Mouse (Mus musculus): ENCODE data around the gene Gm49630. TPM values are rescaled to one million over a fixed set of nuclear protein-coding genes. Genes with fewer than 3 reads are reported as not detected.
"Not testable (repeated sequence)": the region's sequence is repeated elsewhere in the genome, so short reads cannot be mapped to it uniquely, and the experiment has no call there.

Gm49630 gene
- total RNA-seq, 1 experiment = not detected

DNA sequence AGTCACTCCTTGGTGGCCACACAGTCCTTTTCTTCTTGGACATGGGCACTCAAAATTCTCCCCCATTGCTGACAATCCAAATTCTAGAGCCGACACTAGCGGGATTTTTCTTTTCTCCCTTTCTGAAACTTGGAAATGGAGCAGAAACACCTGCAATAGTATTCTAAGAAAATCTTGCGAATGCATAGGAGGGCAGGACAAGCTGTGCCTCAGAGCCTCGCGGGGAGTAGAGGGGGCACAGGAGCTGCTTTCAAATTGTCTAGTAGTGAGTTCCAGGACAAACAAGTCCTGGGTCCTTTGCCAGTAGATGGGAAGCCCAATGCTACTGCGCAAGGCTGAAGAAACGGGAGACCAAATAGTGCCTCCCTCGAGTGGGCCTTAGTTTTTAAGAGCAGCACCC is 23.9 kb upstream of the Gm49630 start:
- in situ Hi-C loops (cut with MboI; ENCODE audit: low sequenced_read_pairs in 2 of 2, unreplicated experiment in 2 of 2); DNase-seq (ENCODE audit: low read depth, low spot score); H3K36me3 ChIP-seq (ENCODE audit: control insufficient read depth, insufficient read depth, low read length, poor library complexity, severe bottlenecking); H3K9me3 ChIP-seq (ENCODE audit: control insufficient read depth, insufficient read depth, low read depth, low read length); H3K4me3 ChIP-seq (ENCODE audit: insufficient read depth in 1 of 2, low read depth in 1 of 2, low read length in 2 of 2, poor library complexity in 1 of 2, severe bottlenecking in 1 of 2); H3K4me1 ChIP-seq (ENCODE audit: control insufficient read depth in 2 of 2, insufficient read depth in 2 of 2, low read length in 2 of 2, poor library complexity in 1 of 2); H3K27ac ChIP-seq (ENCODE audit: insufficient read depth, low read depth, low read length, poor library complexity, severe bottlenecking); H3K9ac ChIP-seq (ENCODE audit: insufficient read depth, low read depth, low read length, poor library complexity, severe bottlenecking): not testable (repeated sequence)

DNA sequence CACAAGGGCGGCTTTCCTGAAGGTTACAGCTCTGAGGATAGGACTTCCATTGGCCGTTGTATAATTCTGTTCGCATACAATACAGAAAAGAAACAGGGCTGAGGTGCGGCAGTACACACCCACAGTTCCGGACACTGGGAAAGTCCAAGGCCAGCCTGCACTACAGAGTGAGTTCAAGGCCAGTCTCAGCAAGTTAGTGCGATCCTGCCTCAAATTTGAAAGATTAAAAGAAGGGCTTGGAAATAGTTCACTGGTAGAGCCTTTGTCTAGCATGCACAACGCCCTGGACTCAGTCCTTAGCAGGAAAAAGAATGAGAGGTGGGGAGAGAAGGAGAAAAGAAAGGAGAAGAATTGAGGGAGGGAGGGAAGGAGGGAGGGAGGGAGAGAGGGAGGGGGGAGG is 23.3 kb upstream of the Gm49630 start:
- H3K36me3 ChIP-seq (ENCODE audit: control insufficient read depth, insufficient read depth, low read length, poor library complexity, severe bottlenecking); H3K4me1 ChIP-seq (ENCODE audit: control insufficient read depth in 2 of 2, insufficient read depth in 2 of 2, low read length in 2 of 2, poor library complexity in 1 of 2); H3K4me3 ChIP-seq (ENCODE audit: insufficient read depth in 1 of 2, low read depth in 1 of 2, low read length in 2 of 2, poor library complexity in 1 of 2, severe bottlenecking in 1 of 2); H3K9ac ChIP-seq (ENCODE audit: insufficient read depth, low read depth, low read length, poor library complexity, severe bottlenecking); DNase-seq (ENCODE audit: low read depth, low spot score); H3K27ac ChIP-seq (ENCODE audit: insufficient read depth, low read depth, low read length, poor library complexity, severe bottlenecking); H3K9me3 ChIP-seq (ENCODE audit: control insufficient read depth, insufficient read depth, low read depth, low read length); in situ Hi-C loops (cut with MboI; ENCODE audit: low sequenced_read_pairs in 2 of 2, unreplicated experiment in 2 of 2): not testable (repeated sequence)

GRCm38 (mm10) chr17:7389898-7390297 is 18.1 kb upstream of the Gm49630 start:
- H3K9me3 ChIP-seq (ENCODE audit: control insufficient read depth, insufficient read depth, low read depth, low read length); H3K4me1 ChIP-seq (ENCODE audit: control insufficient read depth in 2 of 2, insufficient read depth in 2 of 2, low read length in 2 of 2, poor library complexity in 1 of 2); H3K9ac ChIP-seq (ENCODE audit: insufficient read depth, low read depth, low read length, poor library complexity, severe bottlenecking); H3K36me3 ChIP-seq (ENCODE audit: control insufficient read depth, insufficient read depth, low read length, poor library complexity, severe bottlenecking); H3K27ac ChIP-seq (ENCODE audit: insufficient read depth, low read depth, low read length, poor library complexity, severe bottlenecking); in situ Hi-C loops (cut with MboI; ENCODE audit: low sequenced_read_pairs in 2 of 2, unreplicated experiment in 2 of 2); H3K4me3 ChIP-seq (ENCODE audit: insufficient read depth in 1 of 2, low read depth in 1 of 2, low read length in 2 of 2, poor library complexity in 1 of 2, severe bottlenecking in 1 of 2); DNase-seq (ENCODE audit: low read depth, low spot score): not testable (repeated sequence)

DNA sequence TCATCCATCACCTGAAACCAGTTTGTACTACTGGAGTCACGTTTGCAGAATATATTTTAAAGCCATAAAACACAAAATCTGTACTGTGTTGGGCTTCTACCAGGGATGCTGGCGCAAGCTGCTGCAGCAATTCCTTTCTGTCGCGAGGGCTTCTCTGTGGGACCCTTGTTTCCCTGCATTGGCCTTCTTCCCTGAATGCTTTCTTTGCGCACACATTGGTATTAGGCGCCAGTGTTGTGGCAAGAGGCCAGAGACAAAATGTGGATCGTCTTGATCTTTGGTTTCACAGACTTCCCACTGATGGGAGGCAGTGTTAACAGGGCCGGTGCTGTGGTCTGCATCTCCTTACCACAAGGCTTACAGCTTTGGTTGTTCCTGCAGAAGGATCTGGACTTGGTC is 17.2 kb upstream of the Gm49630 start:
- DNase-seq (ENCODE audit: low read depth, low spot score); H3K9me3 ChIP-seq (ENCODE audit: control insufficient read depth, insufficient read depth, low read depth, low read length); H3K36me3 ChIP-seq (ENCODE audit: control insufficient read depth, insufficient read depth, low read length, poor library complexity, severe bottlenecking); in situ Hi-C loops (cut with MboI; ENCODE audit: low sequenced_read_pairs in 2 of 2, unreplicated experiment in 2 of 2); H3K4me3 ChIP-seq (ENCODE audit: insufficient read depth in 1 of 2, low read depth in 1 of 2, low read length in 2 of 2, poor library complexity in 1 of 2, severe bottlenecking in 1 of 2); H3K27ac ChIP-seq (ENCODE audit: insufficient read depth, low read depth, low read length, poor library complexity, severe bottlenecking); H3K9ac ChIP-seq (ENCODE audit: insufficient read depth, low read depth, low read length, poor library complexity, severe bottlenecking); H3K4me1 ChIP-seq (ENCODE audit: control insufficient read depth in 2 of 2, insufficient read depth in 2 of 2, low read length in 2 of 2, poor library complexity in 1 of 2): not testable (repeated sequence)

- DNase-seq (ENCODE audit: low read depth, low spot score); in situ Hi-C loops (cut with MboI; ENCODE audit: low sequenced_read_pairs in 2 of 2, unreplicated experiment in 2 of 2); H3K9ac ChIP-seq (ENCODE audit: insufficient read depth, low read depth, low read length, poor library complexity, severe bottlenecking); H3K4me3 ChIP-seq (ENCODE audit: insufficient read depth in 1 of 2, low read depth in 1 of 2, low read length in 2 of 2, poor library complexity in 1 of 2, severe bottlenecking in 1 of 2); H3K4me1 ChIP-seq (ENCODE audit: control insufficient read depth in 2 of 2, insufficient read depth in 2 of 2, low read length in 2 of 2, poor library complexity in 1 of 2); H3K9me3 ChIP-seq (ENCODE audit: control insufficient read depth, insufficient read depth, low read depth, low read length); H3K36me3 ChIP-seq (ENCODE audit: control insufficient read depth, insufficient read depth, low read length, poor library complexity, severe bottlenecking); H3K27ac ChIP-seq (ENCODE audit: insufficient read depth, low read depth, low read length, poor library complexity, severe bottlenecking): not testable (repeated sequence)
Observed at GRCm38 (mm10) chr17:7388341-7388957, 16.7 kb upstream of the Gm49630 start.

DNA sequence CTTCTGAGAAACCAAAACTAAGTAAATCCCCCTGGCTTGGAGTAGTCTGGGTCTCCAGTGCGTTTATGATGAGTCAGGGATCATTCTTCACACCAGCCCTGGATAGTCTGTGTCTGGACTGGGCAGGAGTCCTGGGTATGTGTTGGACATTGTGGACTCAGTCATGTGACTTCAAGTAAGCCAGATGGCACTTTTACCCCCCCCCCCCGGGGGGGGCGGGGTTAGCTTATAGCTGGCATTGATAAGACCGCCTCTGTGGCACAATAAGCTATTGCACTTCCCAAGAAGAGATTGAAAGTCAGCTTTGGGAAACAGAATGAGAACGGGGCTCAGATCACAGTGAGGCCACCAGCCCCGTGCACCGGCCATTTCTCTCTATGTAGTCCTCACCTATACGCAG is 14.2 kb upstream of the Gm49630 start:
- H3K4me1 ChIP-seq (ENCODE audit: control insufficient read depth in 2 of 2, insufficient read depth in 2 of 2, low read length in 2 of 2, poor library complexity in 1 of 2); H3K27ac ChIP-seq (ENCODE audit: insufficient read depth, low read depth, low read length, poor library complexity, severe bottlenecking); H3K4me3 ChIP-seq (ENCODE audit: insufficient read depth in 1 of 2, low read depth in 1 of 2, low read length in 2 of 2, poor library complexity in 1 of 2, severe bottlenecking in 1 of 2); H3K36me3 ChIP-seq (ENCODE audit: control insufficient read depth, insufficient read depth, low read length, poor library complexity, severe bottlenecking); DNase-seq (ENCODE audit: low read depth, low spot score); in situ Hi-C loops (cut with MboI; ENCODE audit: low sequenced_read_pairs in 2 of 2, unreplicated experiment in 2 of 2); H3K9me3 ChIP-seq (ENCODE audit: control insufficient read depth, insufficient read depth, low read depth, low read length); H3K9ac ChIP-seq (ENCODE audit: insufficient read depth, low read depth, low read length, poor library complexity, severe bottlenecking): not testable (repeated sequence)

DNA sequence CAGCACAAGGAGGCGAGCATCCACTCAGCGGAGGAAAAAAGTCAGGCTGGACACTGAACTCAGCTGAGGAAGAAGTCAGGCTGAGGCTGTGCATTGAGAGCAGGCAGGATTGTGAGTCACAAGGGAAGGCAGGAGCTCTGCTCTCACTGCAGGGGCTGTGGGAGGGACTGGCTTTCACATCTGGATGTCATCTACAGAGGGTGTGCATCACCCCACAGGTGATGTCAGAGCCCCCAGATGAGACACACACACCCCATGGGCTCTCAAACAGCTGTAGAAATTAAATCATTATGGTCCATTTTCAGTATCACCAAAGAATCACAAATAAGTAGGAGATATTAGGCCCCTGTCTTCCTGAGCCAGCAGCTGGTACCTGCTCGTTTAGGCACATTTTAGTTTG is 13.6 kb upstream of the Gm49630 start, which contains the start of gene Unc93a2:
Unc93a2 (minus strand) TSS at position 101 of the 400 bp plus-strand sequence.
- H3K9me3 ChIP-seq (ENCODE audit: control insufficient read depth, insufficient read depth, low read depth, low read length); H3K27ac ChIP-seq (ENCODE audit: insufficient read depth, low read depth, low read length, poor library complexity, severe bottlenecking); in situ Hi-C loops (cut with MboI; ENCODE audit: low sequenced_read_pairs in 2 of 2, unreplicated experiment in 2 of 2); DNase-seq (ENCODE audit: low read depth, low spot score); H3K4me1 ChIP-seq (ENCODE audit: control insufficient read depth in 2 of 2, insufficient read depth in 2 of 2, low read length in 2 of 2, poor library complexity in 1 of 2); H3K36me3 ChIP-seq (ENCODE audit: control insufficient read depth, insufficient read depth, low read length, poor library complexity, severe bottlenecking); H3K4me3 ChIP-seq (ENCODE audit: insufficient read depth in 1 of 2, low read depth in 1 of 2, low read length in 2 of 2, poor library complexity in 1 of 2, severe bottlenecking in 1 of 2); H3K9ac ChIP-seq (ENCODE audit: insufficient read depth, low read depth, low read length, poor library complexity, severe bottlenecking): not testable (repeated sequence)

DNA sequence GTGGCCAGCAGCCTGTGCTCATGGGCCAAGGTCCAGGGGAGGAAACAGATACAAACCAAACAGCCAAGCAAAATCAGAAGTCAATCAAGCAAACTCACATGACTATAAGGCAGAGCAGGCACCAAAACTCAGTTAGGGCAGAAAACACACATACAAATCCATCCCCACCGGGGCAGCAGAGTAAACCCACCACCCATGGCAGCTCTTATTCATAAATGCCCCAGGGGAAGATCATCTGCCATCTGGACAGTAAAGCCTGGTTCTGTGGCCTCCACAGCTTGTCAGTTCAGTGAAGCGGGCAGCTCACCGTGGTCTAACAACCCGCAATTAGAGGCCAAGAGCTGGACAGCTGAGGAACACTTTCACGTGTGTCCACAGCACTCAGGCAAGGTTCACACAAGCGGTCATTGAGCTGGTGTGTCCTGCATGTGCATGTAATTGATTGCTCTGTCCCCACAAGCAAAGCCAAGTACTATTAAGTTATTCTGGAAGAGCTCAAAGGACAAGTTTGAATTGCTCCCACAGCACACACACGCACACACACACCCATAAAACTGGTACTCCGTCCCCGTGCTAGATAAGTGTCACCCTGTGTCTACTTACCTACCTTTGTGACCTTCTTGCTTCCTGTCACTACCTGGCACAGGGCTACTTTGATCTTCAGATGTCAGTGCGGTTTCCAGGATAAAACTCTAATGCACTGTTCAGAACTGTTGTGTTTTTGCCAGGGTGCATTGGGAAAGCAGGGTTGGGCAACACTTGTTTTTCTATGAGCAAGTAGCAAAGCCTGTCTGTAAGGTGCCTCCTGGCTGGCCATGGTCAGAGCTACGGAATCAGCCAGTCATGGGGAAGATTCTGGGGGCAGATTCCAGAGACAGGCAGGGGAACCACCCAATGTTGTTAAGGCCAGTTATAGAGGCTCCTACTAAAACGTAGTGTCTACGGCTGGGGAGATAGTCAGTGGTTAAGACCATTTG is 11.7 kb upstream of the Gm49630 start:
- H3K4me1 ChIP-seq (ENCODE audit: control insufficient read depth in 2 of 2, insufficient read depth in 2 of 2, low read length in 2 of 2, poor library complexity in 1 of 2); in situ Hi-C loops (cut with MboI; ENCODE audit: low sequenced_read_pairs in 2 of 2, unreplicated experiment in 2 of 2); H3K27ac ChIP-seq (ENCODE audit: insufficient read depth, low read depth, low read length, poor library complexity, severe bottlenecking); H3K4me3 ChIP-seq (ENCODE audit: insufficient read depth in 1 of 2, low read depth in 1 of 2, low read length in 2 of 2, poor library complexity in 1 of 2, severe bottlenecking in 1 of 2); H3K36me3 ChIP-seq (ENCODE audit: control insufficient read depth, insufficient read depth, low read length, poor library complexity, severe bottlenecking); DNase-seq (ENCODE audit: low read depth, low spot score); H3K9me3 ChIP-seq (ENCODE audit: control insufficient read depth, insufficient read depth, low read depth, low read length); H3K9ac ChIP-seq (ENCODE audit: insufficient read depth, low read depth, low read length, poor library complexity, severe bottlenecking): not testable (repeated sequence)
